Mouse (Mus musculus) testis, adult 2 months (tissue): ENCODE measurements around the gene Epha1.

ENCODE experiments used
- CTCF ChIP-seq: fragments of 200-500 bp; IDR thresholded peaks from 2 replicates; pipeline ENCODE4 v1.5.1; 2012; ENCODE audit warnings: low read depth, mild to moderate bottlenecking, inconsistent platforms, low read length, moderate library complexity; ENCODE audit not compliant: control insufficient read depth, insufficient read depth, insufficient replicate concordance
- POLR2A ChIP-seq: fragments of 200-500 bp; IDR thresholded peaks from 2 replicates; pipeline ENCODE4 v1.6.1; 2012; ENCODE audit warnings: low read depth, mild to moderate bottlenecking, inconsistent platforms, low read length, moderate library complexity; ENCODE audit not compliant: control insufficient read depth

GRCm38 (mm10) chr6:42356913-42357312 lies 16.2 kb downstream of the Epha1 start:
- no peak for TF ChIP-seq CTCF
- no peak for TF ChIP-seq POLR2A
